Mouse (Mus musculus) left cerebral cortex, postnatal 36 days (tissue): ENCODE results near the gene Cdca4. TPM values are rescaled to one million over a fixed set of nuclear protein-coding genes. Genes with fewer than 3 reads are reported as not detected.
"Not testable (repeated sequence)": the region's sequence is repeated elsewhere in the genome, so short reads cannot be mapped to it uniquely, and the experiment has no call there.

Experiments
- DNase-seq, 2 experiments: peaks; one replicate each; pipeline ENCODE4 v3.0.0; 2021 to 2022; ENCODE audit warnings: low spot score in 2 of 2, mixed read lengths in 1 of 2
- intact Hi-C: fragments of 180-260 bp; cut with DNase I; formaldehyde crosslinking; loops from one replicate; pipeline ENCODE4 v1.15.1; 2025
- total RNA-seq, 2 experiments: library from RNA; stranded (reverse); gene quantifications; 2 replicates each; pipeline ENCODE4 v1.2.3; 2021

Gene Cdca4
- total RNA-seq, 2 experiments from 2014 or later = 9.2 to 10.9 TPM

GRCm38 (mm10) chr12:112859930-112860329 lies 30.7 kb upstream of the Cdca4 start:
- no peak for DNase-seq
- intact Hi-C loops = no loop called here

GRCm38 (mm10) chr12:112858581-112859336 lies 29.5 kb upstream of the Cdca4 start:
- intact Hi-C loops = no loop called here
- no peak for DNase-seq

GRCm38 (mm10) chr12:112857021-112857925 lies 28.1 kb upstream of the Cdca4 start:
- DNase-seq = no peak
- intact Hi-C loops = no loop called here

- DNase-seq = no peak
- intact Hi-C loops = no loop called here
Observed at GRCm38 (mm10) chr12:112856338-112856737, 27.1 kb upstream of the Cdca4 start.

GRCm38 (mm10) chr12:112854610-112855333 lies 25.5 kb upstream of the Cdca4 start:
- no peak for DNase-seq
- intact Hi-C loops = no loop called here

- DNase-seq = no peak
- intact Hi-C loops = no loop called here
Observed at GRCm38 (mm10) chr12:112853050-112853729, 24.0 kb upstream of the Cdca4 start.

GRCm38 (mm10) chr12:112851116-112851515 lies 21.9 kb upstream of the Cdca4 start:
- intact Hi-C loops = no loop called here
- DNase-seq = no peak

GRCm38 (mm10) chr12:112850344-112850743 lies 21.1 kb upstream of the Cdca4 start:
- DNase-seq = no peak
- intact Hi-C loops = no loop called here

GRCm38 (mm10) chr12:112849235-112850022 lies 20.2 kb upstream of the Cdca4 start:
- no peak for DNase-seq
- intact Hi-C loops = no loop called here

GRCm38 (mm10) chr12:112847880-112848279 lies 18.7 kb upstream of the Cdca4 start:
- no peak for DNase-seq
- intact Hi-C loops = no loop called here

- peak; percentile 70 to 78 for DNase-seq
- intact Hi-C loops = loop anchor here (2.0 to 5.0 kb wide), 2 partner anchors 37 to 97 kb away; partner anchors contain the start of gene Clba1
Observed at GRCm38 (mm10) chr12:112843803-112844202, 14.6 kb upstream of the Cdca4 start.

GRCm38 (mm10) chr12:112842128-112842527 lies 12.9 kb upstream of the Cdca4 start:
- DNase-seq = not testable (repeated sequence)
- intact Hi-C loops = loop anchor here (5.0 kb wide), 1 partner anchor 35 kb away; the partner anchor contains the start of gene Clba1

- intact Hi-C loops = loop anchor here (5.0 kb wide), 1 partner anchor 34 kb away; the partner anchor contains the start of gene Clba1
- not testable (repeated sequence) for DNase-seq
Observed at GRCm38 (mm10) chr12:112841338-112841892, 12.2 kb upstream of the Cdca4 start.

- intact Hi-C loops = loop anchor here (5.0 kb wide), 1 partner anchor 33 kb away; the partner anchor contains the start of gene Clba1
Observed at GRCm38 (mm10) chr12:112840209-112841086, 11.2 kb upstream of the Cdca4 start.

GRCm38 (mm10) chr12:112835046-112835445 lies 5.8 kb upstream of the Cdca4 start:
- no peak for DNase-seq
- intact Hi-C loops = no loop called here

More at GRCm38 (mm10) chr12:112840209-112841086, 11.2 kb upstream of the Cdca4 start:
- no peak for DNase-seq

GRCm38 (mm10) chr12:112833527-112833926 lies 4.3 kb upstream of the Cdca4 start:
- intact Hi-C loops = no loop called here
- DNase-seq = no peak

GRCm38 (mm10) chr12:112832411-112832810 lies 3.2 kb upstream of the Cdca4 start:
- no peak for DNase-seq
- intact Hi-C loops = no loop called here
